Mouse (Mus musculus) lung, postnatal 0 days (tissue): ENCODE measurements at regions not wholly inside any gene's neighbourhood (a gene's known extent, or its start where the extent isn't known, plus 50 kb on each side); places are given as distances from the start of the nearest gene placed in this dataset.

Source experiments
- CTCF ChIP-seq: IDR thresholded peaks from 2 replicates; pipeline ENCODE4 v1.5.1; 2016; ENCODE audit warnings: antibody characterized with exemption, mild to moderate bottlenecking
- EP300 ChIP-seq: IDR thresholded peaks from 2 replicates; pipeline ENCODE4 v1.6.1; 2016; ENCODE audit warnings: antibody characterized with exemption, mild to moderate bottlenecking, control low read depth

DNA sequence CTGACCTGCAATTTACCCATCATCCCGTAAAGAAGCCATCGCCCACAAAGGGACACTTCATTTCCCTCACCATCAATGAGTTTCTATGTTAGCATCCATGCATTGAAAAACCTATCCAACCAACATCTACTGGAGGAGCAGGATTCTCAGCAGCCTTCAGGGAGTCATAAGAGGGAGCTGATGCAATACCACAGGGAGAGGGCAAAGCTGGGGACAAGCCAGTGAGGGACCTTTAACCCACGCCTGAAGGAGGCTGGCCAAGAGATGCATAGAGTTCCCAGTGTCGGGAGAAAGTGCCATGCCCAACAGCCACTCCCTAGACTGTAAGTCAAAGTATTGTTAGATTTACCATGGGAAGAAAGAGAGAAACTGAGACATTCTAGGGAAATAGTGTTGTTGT is 96.7 kb downstream of the Evx1 start:
- TF ChIP-seq CTCF (no peak), EP300 (no peak)
